ENCODE assay signal across 8 mouse cellular contexts in the genomic region with DNA sequence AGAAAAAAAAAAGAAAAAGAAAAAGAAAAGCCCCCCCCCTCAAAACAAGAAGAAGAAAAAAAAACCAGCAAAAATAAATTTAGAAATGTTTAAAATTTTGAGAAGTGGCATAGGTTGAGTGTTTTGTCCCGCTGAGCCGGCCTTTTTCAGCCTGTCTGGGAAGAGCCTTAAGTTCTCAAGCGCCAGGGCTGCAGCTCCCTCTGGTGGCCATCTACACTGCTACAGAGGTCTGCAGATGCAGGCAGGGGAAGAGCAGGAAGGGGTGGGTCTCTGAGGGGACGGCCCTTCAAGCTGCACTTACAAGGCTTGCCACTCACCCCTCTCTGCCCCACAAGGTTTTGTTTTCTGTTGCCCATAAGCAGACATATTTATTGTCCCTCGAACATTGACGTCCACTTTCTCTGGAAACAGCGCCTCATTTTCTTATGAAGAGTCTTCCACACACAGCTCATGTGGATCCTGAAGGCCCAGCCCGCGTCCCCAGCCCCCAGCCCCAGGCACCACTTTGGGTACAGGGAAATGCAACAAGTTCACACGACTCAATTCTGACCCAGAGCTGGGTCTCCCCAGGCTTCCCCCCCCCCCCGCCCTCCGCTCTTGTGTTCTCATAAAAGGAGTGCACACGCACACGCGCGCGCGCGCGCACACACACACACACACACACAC. TPM values are rescaled to one million over a fixed set of nuclear protein-coding genes. Genes with fewer than 3 reads are reported as not detected.
DNase-seq lines count a peak whose midpoint lies in the region; ATAC-seq and TF ChIP-seq lines count a peak whose summit lies in the region.

No protein-coding gene starts in this region.

- no peak overlapping the region for H3K27ac ChIP-seq in forebrain, postnatal 0 days (ENCODE audit: low read depth, low read length)
- peak overlapping the region; percentile 58; the same call in 1 of the 2 replicates for H3K27ac ChIP-seq in layer of hippocampus, adult 2 months
- H3K27ac ChIP-seq in lung, embryonic 14.5 days (ENCODE audit: low read depth), result no peak overlapping the region
- H3K27ac ChIP-seq in thymus, adult 2 months (ENCODE audit: control insufficient read depth, insufficient read depth, low read length), result no peak overlapping the region

- no peak overlapping the region for H3K9ac ChIP-seq in forebrain, postnatal 0 days
- no peak overlapping the region for H3K9ac ChIP-seq in lung, embryonic 14.5 days

- no peaks in the 10 kb centered on the region for H3K9me3 ChIP-seq in forebrain, postnatal 0 days (ENCODE audit: low read length)
- H3K9me3 ChIP-seq in lung, embryonic 14.5 days (ENCODE audit: low read depth, low read length), result no peaks in the 10 kb centered on the region

- H3K4me1 ChIP-seq in forebrain, postnatal 0 days (ENCODE audit: insufficient read depth), result no peaks in the 10 kb centered on the region
- no peaks in the 10 kb centered on the region for H3K4me1 ChIP-seq in lung, embryonic 14.5 days (ENCODE audit: insufficient read depth)
- peaks cover 4% of the 10 kb centered on the region for H3K4me1 ChIP-seq in thymus, adult 2 months (replicated peaks; ENCODE audit: control insufficient read depth, insufficient read depth, low read length)

- no peaks in the 10 kb centered on the region for H3K36me3 ChIP-seq in forebrain, postnatal 0 days (ENCODE audit: insufficient read depth)
- no peaks in the 10 kb centered on the region for H3K36me3 ChIP-seq in lung, embryonic 14.5 days (ENCODE audit: insufficient read depth)
- no peaks in the 10 kb centered on the region for H3K36me3 ChIP-seq in thymus, adult 2 months (ENCODE audit: control insufficient read depth, insufficient read depth, low read length)

- H3K4me2 ChIP-seq in forebrain, postnatal 0 days (ENCODE audit: low read depth), result peak overlapping the region; percentile 37
- H3K4me2 ChIP-seq in lung, embryonic 14.5 days, result peak overlapping the region; percentile 40

- peak; percentile 95 for TF ChIP-seq CTCF in forebrain, postnatal 0 days (IDR thresholded peaks at IDR 0.05; ENCODE audit: low read depth)
- TF ChIP-seq CTCF in layer of hippocampus, adult 2 months (conservative IDR thresholded peaks at IDR 0.05), result peak; percentile 91
- peak; percentile 98 for TF ChIP-seq CTCF in lung, embryonic 14.5 days (IDR thresholded peaks at IDR 0.05; ENCODE audit: low read depth)
- TF ChIP-seq CTCF in thymus, adult 2 months (IDR thresholded peaks at IDR 0.05; ENCODE audit: borderline replicate concordance, control insufficient read depth, extremely low read depth, insufficient read depth, low read length, poor library complexity), result peak; percentile 97

- WGBS in forebrain, postnatal 0 days, result 43% methylated on average over 20 of the region's 20 CpGs
- WGBS in lung, embryonic 14.5 days, result 41% methylated on average over 20 of the region's 20 CpGs
- 50% methylated on average over 20 of the region's 20 CpGs for WGBS in thymus, adult 2 months

- no peaks in the 10 kb centered on the region for H3K27me3 ChIP-seq in forebrain, postnatal 0 days (ENCODE audit: insufficient read depth, low read length)
- no peaks in the 10 kb centered on the region for H3K27me3 ChIP-seq in lung, embryonic 14.5 days (ENCODE audit: insufficient read depth, low read length)
- no peaks in the 10 kb centered on the region for H3K27me3 ChIP-seq in thymus, adult 2 months (ENCODE audit: control insufficient read depth, insufficient read depth, low read length)

- no peak for TF ChIP-seq POLR2A in thymus, adult 2 months (IDR thresholded peaks at IDR 0.05; ENCODE audit: control insufficient read depth, extremely low read depth, insufficient read depth, low read length, poor library complexity)

- peak; percentile 92 for DNase-seq in ES-CJ7 (ENCODE audit: low read depth, low spot score)
- DNase-seq in cerebellum, adult 11-12 months, result peak; percentile 85
- peak; percentile 91 for DNase-seq in forebrain, postnatal 0 days
- peak; percentile 95 for DNase-seq in heart, postnatal 4 days
- DNase-seq in layer of hippocampus, adult 2 months (ENCODE audit: low spot score in 2 of 2), result peak; percentile 91 to 92
- peak; percentile 98 for DNase-seq in lung, embryonic 14.5 days
- DNase-seq in ovary, adult 18-20 months (ENCODE audit: low spot score), result peak; percentile 79
- DNase-seq in thymus, adult 2 months, result peak; percentile 92

- peak overlapping the region; percentile 19 for H3K4me3 ChIP-seq in forebrain, postnatal 0 days (ENCODE audit: low read depth, low read length)
- peak overlapping the region; percentile 28; the same call in 1 of the 2 replicates for H3K4me3 ChIP-seq in layer of hippocampus, adult 2 months
- peak overlapping the region; percentile 9; the same call in 1 of the 2 replicates for H3K4me3 ChIP-seq in lung, embryonic 14.5 days (ENCODE audit: low read depth, low read length)
- no peak overlapping the region for H3K4me3 ChIP-seq in thymus, adult 2 months (ENCODE audit: control insufficient read depth, insufficient read depth, low read length)

- peak; percentile 96 for ATAC-seq in forebrain, postnatal 0 days
- peak; percentile 95 for ATAC-seq in lung, embryonic 14.5 days (ENCODE audit: insufficient read depth)

RNA-seq across cellular contexts. Expression of a gene that starts 17.4 kb away (rescaled TPM):
- 0.48 TPM in 1 of 2 replicates, not detected in the other for total RNA-seq in forebrain, postnatal 0 days (2014; rRNA removed)
- polyA plus RNA-seq in forebrain, postnatal 0 days (2015; fragmentation: Nextera tagmentation; extraction: Ambion mirVana), result 0.19 and 0.61 TPM in 2 replicates
- total RNA-seq in heart, postnatal 4 days (2021), result 1 to 10 TPM; 2.2 to 2.6 TPM
- 1 to 10 TPM; 2.9 to 7.1 TPM for total RNA-seq in layer of hippocampus, adult 2 months (2021)
- polyA plus RNA-seq in lung, embryonic 14.5 days (2014; fragmentation: Nextera tagmentation; extraction: Ambion mirVana), result 9.9 and 10.8 TPM in 2 replicates
- polyA plus RNA-seq in thymus, adult 2 months (2012; rRNA removed), result 7.0 and 8.2 TPM in 2 replicates

RNA-seq across cellular contexts. Expression of a gene that starts 21.2 kb away (rescaled TPM):
- total RNA-seq in forebrain, postnatal 0 days (2014; rRNA removed), result not detected in 2 replicates
- not detected in 2 replicates for polyA plus RNA-seq in forebrain, postnatal 0 days (2015; fragmentation: Nextera tagmentation; extraction: Ambion mirVana)
- 1 to 10 TPM; 2.0 to 3.5 TPM for total RNA-seq in heart, postnatal 4 days (2021)
- 1 to 10 TPM in 1 of 2 experiments, not detected in 1; 1.7 TPM for total RNA-seq in layer of hippocampus, adult 2 months (2021)
- polyA plus RNA-seq in lung, embryonic 14.5 days (2014; fragmentation: Nextera tagmentation; extraction: Ambion mirVana), result 30.7 and 34.0 TPM in 2 replicates
- 23.5 and 34.7 TPM in 2 replicates for polyA plus RNA-seq in thymus, adult 2 months (2012; rRNA removed)

RNA-seq across cellular contexts. Expression of a gene that starts 29.1 kb away (rescaled TPM):
- total RNA-seq in forebrain, postnatal 0 days (2014; rRNA removed), result 26.7 and 38.0 TPM in 2 replicates
- 24.4 and 29.8 TPM in 2 replicates for polyA plus RNA-seq in forebrain, postnatal 0 days (2015; fragmentation: Nextera tagmentation; extraction: Ambion mirVana)
- 10 to 100 TPM in 1 of 2 experiments, 1 to 10 TPM in 1; 8.2 to 10.4 TPM for total RNA-seq in heart, postnatal 4 days (2021)
- total RNA-seq in layer of hippocampus, adult 2 months (2021), result 100 to 1,000 TPM; 585 to 611 TPM
- polyA plus RNA-seq in lung, embryonic 14.5 days (2014; fragmentation: Nextera tagmentation; extraction: Ambion mirVana), result 0.93 and 1.3 TPM in 2 replicates
- 18.7 and 21.2 TPM in 2 replicates for polyA plus RNA-seq in thymus, adult 2 months (2012; rRNA removed)

RNA-seq across cellular contexts. Expression of a gene that starts 38.6 kb away (rescaled TPM):
- total RNA-seq in forebrain, postnatal 0 days (2014; rRNA removed), result 1.1 and 1.6 TPM in 2 replicates
- 0.68 and 0.98 TPM in 2 replicates for polyA plus RNA-seq in forebrain, postnatal 0 days (2015; fragmentation: Nextera tagmentation; extraction: Ambion mirVana)
- total RNA-seq in heart, postnatal 4 days (2021), result 1 to 10 TPM in 1 of 2 experiments, under 1 TPM in 1; 0.95 to 1.4 TPM
- 10 to 100 TPM; 37.9 to 41.9 TPM for total RNA-seq in layer of hippocampus, adult 2 months (2021)
- polyA plus RNA-seq in lung, embryonic 14.5 days (2014; fragmentation: Nextera tagmentation; extraction: Ambion mirVana), result 0.13 and 0.38 TPM in 2 replicates
- polyA plus RNA-seq in thymus, adult 2 months (2012; rRNA removed), result 1.1 and 1.8 TPM in 2 replicates

RNA-seq across cellular contexts. Expression of a gene that starts 40.7 kb away (rescaled TPM):
- 14.9 and 19.5 TPM in 2 replicates for total RNA-seq in forebrain, postnatal 0 days (2014; rRNA removed)
- polyA plus RNA-seq in forebrain, postnatal 0 days (2015; fragmentation: Nextera tagmentation; extraction: Ambion mirVana), result 56.8 and 66.3 TPM in 2 replicates
- total RNA-seq in heart, postnatal 4 days (2021), result 100 to 1,000 TPM; 646 to 728 TPM
- total RNA-seq in layer of hippocampus, adult 2 months (2021), result 100 to 1,000 TPM in 1 of 2 experiments, 10 to 100 TPM in 1; 90.9 to 114 TPM
- 51.4 and 56.6 TPM in 2 replicates for polyA plus RNA-seq in lung, embryonic 14.5 days (2014; fragmentation: Nextera tagmentation; extraction: Ambion mirVana)
- 46.4 and 107 TPM in 2 replicates for polyA plus RNA-seq in thymus, adult 2 months (2012; rRNA removed)

Comparison
In these comparisons a context has a peak if more than half of its experiments do, and no peak if none do; other contexts are left out.
1. RNA of a gene that starts 29.1 kb away (total RNA-seq): 585 to 611 TPM in layer of hippocampus, adult 2 months; 26.7 to 38.0 TPM in forebrain, postnatal 0 days and 8.2 to 10.4 TPM in heart, postnatal 4 days; every median in the first group is over 10 times any median in the second.
2. Peak in every context shown above with its lines, with median percentiles within 50 percentile points of each other: DNase-seq and CTCF ChIP-seq.